Mouse (Mus musculus): ENCODE measurements around the gene Ifitm2. TPM values are rescaled to one million over a fixed set of nuclear protein-coding genes. Genes with fewer than 3 reads are reported as not detected.

Ifitm2 gene
- polyA plus RNA-seq, 1 experiment from 2014 or later, result 182 TPM

DNA sequence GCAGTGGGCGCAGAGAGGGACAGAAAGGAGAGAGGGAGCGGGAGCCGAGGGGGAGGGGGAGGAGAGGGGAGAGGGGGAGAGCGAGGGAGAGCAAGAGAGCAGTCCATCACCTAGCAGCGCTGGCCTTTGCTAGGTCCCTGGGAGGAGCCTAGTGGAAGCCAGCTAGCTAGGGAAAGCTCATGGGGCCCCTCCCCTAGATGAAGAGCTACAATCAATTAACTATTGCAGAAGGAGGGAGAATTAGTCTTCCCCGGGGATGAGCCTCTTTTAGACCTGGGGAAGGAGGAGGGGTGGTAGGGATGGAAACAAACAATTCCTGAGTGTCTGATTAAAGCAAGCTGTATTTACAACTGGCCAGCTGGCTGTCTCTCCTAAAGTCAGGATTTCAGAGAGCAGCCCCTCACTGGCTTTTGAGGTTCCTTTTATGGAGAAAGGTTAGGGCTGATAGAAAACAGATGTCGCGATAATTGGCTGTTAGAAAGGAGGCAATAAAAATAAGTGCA lies 16.1 kb downstream of the Ifitm2 start:
- Histone ChIP-seq H3K4me1 (ENCODE audit: control insufficient read depth, insufficient read depth, low read depth, low read length) (no peaks in the 10 kb centered on the region; the same call in 1 of the 2 replicates), H3K27me3 (replicated peaks; ENCODE audit: control insufficient read depth, insufficient read depth, low read length) (no peaks in the 10 kb centered on the region), H3K36me3 (ENCODE audit: control insufficient read depth, insufficient read depth, low read length) (no peaks in the 10 kb centered on the region), H3K9ac (ENCODE audit: low read depth, low read length) (no peak overlapping the region; the same call in 1 of the 2 replicates), H3K27ac (ENCODE audit: low read depth, low read length) (no peak overlapping the region), H3K9me3 (ENCODE audit: control insufficient read depth, low read length) (no peaks in the 10 kb centered on the region), H3K4me2 (ENCODE audit: low read length) (0 out of 2 replicates have a peak overlapping the region, but pooled peaks have one; percentile 2), H3K4me3 (ENCODE audit: low read length) (no peak overlapping the region)
- WGBS, result 13% methylated on average over 8 of the region's 8 CpGs
- ATAC-seq, result peak; percentile 25; the same call in 1 of the 2 replicates

DNA sequence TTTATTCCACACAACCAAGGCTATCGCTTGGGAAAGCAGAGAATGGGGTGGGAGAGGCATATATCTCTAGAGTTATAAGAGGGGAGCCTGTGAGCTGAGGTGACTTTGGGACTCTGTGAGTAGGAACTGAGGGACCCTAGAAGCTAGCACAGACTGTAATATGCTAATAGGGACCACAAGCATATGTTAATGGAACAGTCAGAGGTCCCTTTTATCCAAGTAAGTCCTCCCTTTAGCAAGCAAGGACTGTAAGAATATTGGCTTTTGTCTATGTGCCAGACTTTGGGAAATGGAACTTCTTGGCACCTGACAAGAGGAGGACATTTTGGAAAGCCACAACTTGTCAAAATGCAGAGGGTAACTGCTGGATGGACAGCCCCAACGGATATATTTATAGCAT lies 16.9 kb downstream of the Ifitm2 start:
- H3K4me2 ChIP-seq (ENCODE audit: low read length), result no peak overlapping the region
- H3K27ac ChIP-seq (ENCODE audit: low read depth, low read length), result no peak overlapping the region
- no peak for ATAC-seq
- WGBS, result 24% methylated on average over 2 of the region's 2 CpGs
- H3K36me3 ChIP-seq (ENCODE audit: control insufficient read depth, insufficient read depth, low read length), result no peaks in the 10 kb centered on the region
- H3K9me3 ChIP-seq (ENCODE audit: control insufficient read depth, low read length), result no peaks in the 10 kb centered on the region
- no peaks in the 10 kb centered on the region; the same call in 1 of the 2 replicates for H3K4me1 ChIP-seq (ENCODE audit: control insufficient read depth, insufficient read depth, low read depth, low read length)
- no peaks in the 10 kb centered on the region for H3K27me3 ChIP-seq (replicated peaks; ENCODE audit: control insufficient read depth, insufficient read depth, low read length)
- H3K4me3 ChIP-seq (ENCODE audit: low read length), result no peak overlapping the region
- H3K9ac ChIP-seq (ENCODE audit: low read depth, low read length), result no peak overlapping the region

DNA sequence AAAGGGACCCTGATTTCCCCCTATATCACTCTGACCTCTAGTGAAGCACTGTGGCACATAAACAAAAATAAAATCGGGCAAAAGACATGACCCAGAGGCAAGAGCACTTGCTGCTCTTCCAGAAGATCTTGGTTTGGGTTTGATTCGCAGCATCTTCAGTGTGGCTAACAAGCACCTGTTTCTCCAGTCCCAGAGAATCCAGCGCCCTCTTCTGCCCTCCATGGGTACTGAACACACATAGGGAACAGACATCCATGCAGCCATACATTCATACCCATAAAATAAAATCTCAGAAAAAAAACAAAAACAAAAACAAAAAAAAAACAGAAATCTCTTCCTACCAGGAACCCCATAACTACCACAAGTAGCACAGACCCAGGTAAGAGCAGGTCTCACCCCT lies 17.4 kb downstream of the Ifitm2 start:
- WGBS, result 38% methylated on average over 3 of the region's 3 CpGs

DNA sequence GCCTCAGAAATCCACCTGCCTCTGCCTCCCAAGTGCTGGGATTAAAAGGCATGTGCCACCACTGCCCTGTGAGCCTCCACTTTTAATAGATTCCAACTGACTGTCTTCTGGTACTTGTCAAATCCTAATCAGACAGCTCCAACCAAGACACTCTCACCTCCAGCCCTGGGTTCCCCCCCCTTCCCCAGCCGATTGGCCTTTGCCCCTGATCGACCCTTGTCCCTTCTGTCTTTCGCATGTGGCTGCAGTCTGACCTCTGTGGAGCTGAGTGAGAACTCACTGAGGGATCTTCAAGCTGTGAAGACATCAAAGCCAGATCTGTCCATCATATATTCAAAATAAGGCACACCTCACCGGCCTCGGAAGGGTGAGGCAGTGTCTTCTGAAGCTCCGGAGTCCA lies 28.6 kb downstream of the Ifitm2 start:
- peaks cover 22% of the 10 kb centered on the region for H3K27me3 ChIP-seq (replicated peaks; ENCODE audit: control insufficient read depth, insufficient read depth, low read length)
- WGBS, result 86% methylated on average over 6 of the region's 6 CpGs
- H3K4me2 ChIP-seq (ENCODE audit: low read length), result no peak overlapping the region
- H3K4me3 ChIP-seq (ENCODE audit: low read length), result no peak overlapping the region
- no peak overlapping the region for H3K9ac ChIP-seq (ENCODE audit: low read depth, low read length)
- no peak for ATAC-seq
- H3K36me3 ChIP-seq (ENCODE audit: control insufficient read depth, insufficient read depth, low read length), result no peaks in the 10 kb centered on the region
- no peaks in the 10 kb centered on the region for H3K9me3 ChIP-seq (ENCODE audit: control insufficient read depth, low read length)
- peaks cover 12% of the 10 kb centered on the region for H3K4me1 ChIP-seq (ENCODE audit: control insufficient read depth, insufficient read depth, low read depth, low read length)
- H3K27ac ChIP-seq (ENCODE audit: low read depth, low read length), result no peak overlapping the region

More for the DNA sequence above, 17.4 kb downstream of the Ifitm2 start:
- Histone ChIP-seq H3K4me3 (ENCODE audit: low read length) (no peak overlapping the region), H3K36me3 (ENCODE audit: control insufficient read depth, insufficient read depth, low read length) (no peaks in the 10 kb centered on the region), H3K27ac (ENCODE audit: low read depth, low read length) (no peak overlapping the region), H3K4me2 (ENCODE audit: low read length) (no peak overlapping the region), H3K4me1 (ENCODE audit: control insufficient read depth, insufficient read depth, low read depth, low read length) (no peaks in the 10 kb centered on the region; the same call in 1 of the 2 replicates), H3K9ac (ENCODE audit: low read depth, low read length) (no peak overlapping the region), H3K27me3 (replicated peaks; ENCODE audit: control insufficient read depth, insufficient read depth, low read length) (no peaks in the 10 kb centered on the region), H3K9me3 (ENCODE audit: control insufficient read depth, low read length) (no peaks in the 10 kb centered on the region)
- no peak for ATAC-seq

DNA sequence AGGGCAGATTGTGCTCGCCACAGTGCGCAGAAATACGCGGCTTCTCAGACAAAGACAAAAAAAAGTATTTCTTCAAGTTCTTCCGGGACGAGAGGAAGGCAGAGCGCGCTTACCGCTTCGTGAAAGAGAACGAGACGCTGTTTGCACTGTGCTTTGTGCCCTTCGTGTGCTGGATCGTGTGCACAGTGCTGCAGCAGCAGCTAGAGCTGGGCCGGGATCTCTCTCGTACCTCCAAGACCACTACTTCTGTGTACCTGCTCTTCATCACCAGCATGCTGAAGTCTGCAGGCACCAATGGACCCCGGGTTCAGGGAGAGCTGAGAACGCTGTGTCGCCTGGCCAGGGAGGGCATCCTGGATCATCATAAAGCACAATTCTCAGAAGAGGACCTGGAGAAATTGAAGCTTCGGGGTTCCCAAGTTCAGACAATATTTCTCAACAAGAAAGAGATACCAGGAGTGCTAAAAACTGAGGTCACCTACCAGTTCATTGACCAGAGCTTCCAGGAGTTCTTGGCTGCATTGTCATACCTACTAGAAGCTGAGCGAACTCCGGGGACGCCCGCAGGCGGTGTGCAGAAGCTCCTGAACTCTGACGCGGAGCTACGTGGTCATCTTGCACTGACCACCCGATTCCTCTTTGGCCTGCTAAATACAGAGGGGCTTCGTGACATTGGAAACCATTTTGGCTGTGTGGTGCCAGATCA lies 32.6 kb downstream of the Ifitm2 start:
- Histone ChIP-seq H3K4me3 (ENCODE audit: low read length) (peak overlapping the region; percentile 50), H3K9me3 (ENCODE audit: control insufficient read depth, low read length) (no peaks in the 10 kb centered on the region), H3K9ac (ENCODE audit: low read depth, low read length) (peak overlapping the region; percentile 58), H3K4me1 (ENCODE audit: control insufficient read depth, insufficient read depth, low read depth, low read length) (peaks cover 18% of the 10 kb centered on the region), H3K4me2 (ENCODE audit: low read length) (peak overlapping the region; percentile 98), H3K27me3 (replicated peaks; ENCODE audit: control insufficient read depth, insufficient read depth, low read length) (peaks cover 52% of the 10 kb centered on the region), H3K27ac (ENCODE audit: low read depth, low read length) (no peak overlapping the region), H3K36me3 (ENCODE audit: control insufficient read depth, insufficient read depth, low read length) (no peaks in the 10 kb centered on the region)
- 20% methylated on average over 30 of the region's 30 CpGs for WGBS
- peak; percentile 72 for ATAC-seq

DNA sequence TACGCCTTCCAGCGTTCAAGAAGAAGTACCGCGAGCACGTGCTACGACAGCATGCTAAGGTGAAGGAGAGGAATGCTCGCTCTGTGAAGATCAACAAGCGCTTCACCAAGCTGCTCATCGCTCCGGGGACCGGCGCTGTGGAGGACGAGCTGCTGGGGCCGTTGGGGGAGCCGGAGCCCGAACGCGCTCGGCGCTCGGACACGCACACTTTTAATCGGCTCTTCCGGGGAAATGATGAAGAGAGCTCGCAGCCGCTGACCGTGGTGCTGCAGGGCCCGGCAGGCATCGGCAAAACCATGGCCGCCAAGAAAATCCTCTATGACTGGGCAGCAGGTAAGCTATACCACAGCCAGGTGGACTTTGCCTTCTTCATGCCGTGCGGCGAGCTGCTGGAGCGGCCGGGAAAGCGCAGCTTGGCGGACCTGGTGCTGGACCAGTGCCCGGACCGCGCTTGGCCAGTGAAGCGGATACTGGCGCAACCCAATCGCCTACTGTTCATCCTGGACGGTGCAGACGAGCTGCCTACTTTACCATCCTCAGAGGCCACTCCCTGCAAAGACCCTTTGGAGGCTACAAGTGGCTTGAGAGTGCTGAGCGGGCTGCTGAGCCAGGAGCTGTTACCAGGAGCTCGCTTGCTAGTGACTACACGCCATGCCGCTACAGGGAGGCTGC lies 33.3 kb downstream of the Ifitm2 start:
- Histone ChIP-seq H3K27ac (ENCODE audit: low read depth, low read length) (no peak overlapping the region), H3K4me2 (ENCODE audit: low read length) (peak overlapping the region; percentile 98), H3K27me3 (replicated peaks; ENCODE audit: control insufficient read depth, insufficient read depth, low read length) (peaks cover 53% of the 10 kb centered on the region), H3K4me1 (ENCODE audit: control insufficient read depth, insufficient read depth, low read depth, low read length) (peaks cover 18% of the 10 kb centered on the region), H3K9me3 (ENCODE audit: control insufficient read depth, low read length) (no peaks in the 10 kb centered on the region), H3K4me3 (ENCODE audit: low read length) (peak overlapping the region; percentile 50), H3K36me3 (ENCODE audit: control insufficient read depth, insufficient read depth, low read length) (no peaks in the 10 kb centered on the region), H3K9ac (ENCODE audit: low read depth, low read length) (peak overlapping the region; percentile 58)
- under 1% methylated on average over 49 of the region's 49 CpGs for WGBS
- peak; percentile 71 for ATAC-seq

DNA sequence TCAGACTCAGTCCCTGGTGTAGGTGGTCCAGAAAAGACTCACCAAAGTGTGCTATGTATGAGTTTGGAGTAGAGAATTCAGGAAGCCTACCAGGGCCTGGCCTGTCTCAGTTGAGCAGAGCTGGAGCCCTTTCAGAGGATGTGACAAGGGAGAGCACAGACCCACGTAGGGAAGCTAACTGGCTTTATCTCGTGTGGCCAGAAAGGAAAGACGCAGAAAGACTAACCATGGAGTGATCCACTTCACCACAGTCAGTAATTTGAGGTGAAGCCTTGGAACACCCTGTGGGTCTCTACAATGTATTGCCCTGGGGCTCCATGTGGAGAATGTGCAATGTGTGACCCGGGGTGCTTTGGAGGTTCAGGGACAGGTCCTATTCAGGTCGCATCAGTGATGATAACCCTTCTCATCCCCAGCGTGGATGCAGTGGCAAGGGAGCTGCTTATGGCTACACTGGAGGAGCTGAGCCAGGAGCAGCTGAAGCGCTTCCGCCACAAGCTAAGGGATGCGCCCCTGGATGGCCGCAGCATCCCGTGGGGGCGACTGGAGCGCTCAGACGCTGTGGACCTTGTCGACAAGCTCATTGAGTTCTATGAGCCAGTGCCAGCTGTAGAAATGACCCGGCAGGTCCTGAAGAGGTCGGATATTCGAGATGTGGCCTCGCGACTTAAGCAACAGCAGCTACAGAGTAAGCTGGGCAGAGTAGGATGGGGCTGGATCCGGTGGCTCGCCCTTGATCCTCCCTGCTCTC lies 34.4 kb downstream of the Ifitm2 start:
- Histone ChIP-seq H3K36me3 (ENCODE audit: control insufficient read depth, insufficient read depth, low read length) (no peaks in the 10 kb centered on the region), H3K4me3 (ENCODE audit: low read length) (no peak overlapping the region), H3K9ac (ENCODE audit: low read depth, low read length) (no peak overlapping the region), H3K4me2 (ENCODE audit: low read length) (peak overlapping the region; percentile 98), H3K27me3 (replicated peaks; ENCODE audit: control insufficient read depth, insufficient read depth, low read length) (peaks cover 53% of the 10 kb centered on the region), H3K9me3 (ENCODE audit: control insufficient read depth, low read length) (no peaks in the 10 kb centered on the region), H3K27ac (ENCODE audit: low read depth, low read length) (no peak overlapping the region), H3K4me1 (ENCODE audit: control insufficient read depth, insufficient read depth, low read depth, low read length) (peaks cover 18% of the 10 kb centered on the region)
- ATAC-seq, result no peak
- 30% methylated on average over 22 of the region's 22 CpGs for WGBS

DNA sequence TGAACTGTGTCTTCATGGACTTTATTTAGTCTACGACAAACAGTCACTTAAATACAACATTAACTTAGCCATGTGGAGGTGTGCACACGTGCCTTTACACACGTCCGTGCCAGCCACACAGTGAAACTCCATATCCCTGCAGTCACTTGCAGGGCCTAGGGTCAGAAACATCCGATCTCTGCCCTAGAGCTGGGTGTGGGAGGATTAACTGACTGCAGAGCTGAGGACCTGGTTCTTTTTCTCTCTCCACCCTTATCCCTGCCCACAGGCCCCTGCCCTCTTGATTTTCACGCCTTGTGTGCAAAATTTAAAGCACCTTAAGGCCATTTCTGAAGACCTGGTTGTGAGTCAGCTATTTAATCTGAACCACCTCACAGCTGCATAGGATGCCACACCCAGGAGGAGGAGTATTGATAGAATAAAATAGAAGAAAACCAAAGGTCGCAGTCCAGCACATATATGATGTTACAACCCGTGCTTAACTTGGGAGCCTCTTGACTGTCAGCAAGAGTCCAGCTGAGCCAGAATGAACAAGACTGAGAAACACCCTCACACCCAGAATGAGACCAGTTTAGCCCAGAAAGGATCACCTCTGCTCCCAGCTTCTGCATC lies 35.3 kb downstream of the Ifitm2 start, which contains the start of gene Nlrp6:
Gene Nlrp6 (plus strand): TSS at position 485 of the 612 bp plus-strand sequence.
- Histone ChIP-seq H3K4me1 (ENCODE audit: control insufficient read depth, insufficient read depth, low read depth, low read length) (peaks cover 18% of the 10 kb centered on the region), H3K4me3 (ENCODE audit: low read length) (no peak within 1 kb of the TSS), H3K27me3 (replicated peaks; ENCODE audit: control insufficient read depth, insufficient read depth, low read length) (peaks cover 53% of the 10 kb centered on the region), H3K9me3 (ENCODE audit: control insufficient read depth, low read length) (no peaks in the 10 kb centered on the region), H3K4me2 (ENCODE audit: low read length) (peak within 1 kb of the TSS; percentile 98; the same call in 1 of the 2 replicates), H3K9ac (ENCODE audit: low read depth, low read length) (no peak within 1 kb of the TSS; the same call in 1 of the 2 replicates), H3K36me3 (ENCODE audit: control insufficient read depth, insufficient read depth, low read length) (no peaks in the 10 kb centered on the region), H3K27ac (ENCODE audit: low read depth, low read length) (no peak within 1 kb of the TSS)
- ATAC-seq, result no peak
- 81% methylated on average over 8 of the region's 8 CpGs for WGBS
